Mouse (Mus musculus) spleen, postnatal 10 days (tissue): ENCODE data around the gene Gm20822.
"Not testable (repeated sequence)": the region's sequence is repeated elsewhere in the genome, so short reads cannot be mapped to it uniquely, and the experiment has no call there.

Source experiments
- DNase-seq, 2 experiments: peaks; one replicate each; pipeline ENCODE4 v3.0.0; 2021 to 2022; ENCODE audit warnings: low spot score in 2 of 2

The Gm20822 gene

GRCm38 (mm10) chrY:15884671-15885070 lies at the start of gene Gm20822:
TSS of gene Gm20822 (minus strand) at chrY:15884771.
- not testable (repeated sequence) for DNase-seq
